Mouse (Mus musculus) MEL (cell line): ENCODE measurements at regions not wholly inside any gene's neighbourhood (a gene's known extent, or its start where the extent isn't known, plus 50 kb on each side); places are given as distances from the start of the nearest gene placed in this dataset.
"Not testable (repeated sequence)": the region's sequence is repeated elsewhere in the genome, so short reads cannot be mapped to it uniquely, and the experiment has no call there.

ENCODE experiments used
- DNase-seq: peaks from one replicate; pipeline ENCODE4 v3.0.0; 2011; ENCODE audit warnings: low read depth, low spot score
- H3K27ac ChIP-seq: 2 replicates; pipeline ENCODE4 v1.5.1; 2012; ENCODE audit warnings: low read depth, mild to moderate bottlenecking, control low read depth, low read length, moderate library complexity; ENCODE audit not compliant: control insufficient read depth
- H3K27me3 ChIP-seq, 2 experiments: fragments of 150-350 bp in 1 of 2; sonication (generic) in 1 of 2; 2 replicates each; pipeline ENCODE4 v1.6.1; 2012; ENCODE audit warnings: low read length in 2 of 2, mild to moderate bottlenecking in 2 of 2, improper control_type of control experiment in 1 of 2, moderate library complexity in 1 of 2; ENCODE audit not compliant: insufficient read depth in 2 of 2, control insufficient read depth in 1 of 2
- H3K36me3 ChIP-seq, 2 experiments: 2 replicates each; pipeline ENCODE4 v1.6.1; 2012 to 2014; ENCODE audit warnings: low read length in 2 of 2, improper control_type of control experiment in 1 of 2, inconsistent platforms in 1 of 2, mild to moderate bottlenecking in 1 of 2; ENCODE audit not compliant: insufficient read depth in 2 of 2, control insufficient read depth in 1 of 2
- H3K4me1 ChIP-seq, 2 experiments: fragments of 150-350 bp in 1 of 2; sonication (generic) in 1 of 2; 2 replicates each; pipeline ENCODE4 v1.6.1; 2012; ENCODE audit warnings: low read length in 2 of 2, improper control_type of control experiment in 1 of 2, mild to moderate bottlenecking in 1 of 2; ENCODE audit not compliant: insufficient read depth in 2 of 2, control insufficient read depth in 1 of 2
- H3K4me3 ChIP-seq, 2 experiments: fragments of 150-350 bp in 1 of 2; sonication (generic) in 1 of 2; 2 replicates each; pipeline ENCODE4 v1.5.1; 2012; ENCODE audit warnings: low read depth in 2 of 2, low read length in 2 of 2, mild to moderate bottlenecking in 2 of 2, moderate library complexity in 2 of 2, control low read depth in 1 of 2, improper control_type of control experiment in 1 of 2; ENCODE audit not compliant: control insufficient read depth in 1 of 2, insufficient read depth in 1 of 2
- H3K79me2 ChIP-seq: 2 replicates; pipeline ENCODE4 v1.6.1; 2012; ENCODE audit warnings: mild to moderate bottlenecking, low read length, moderate library complexity; ENCODE audit not compliant: control insufficient read depth, poor library complexity, insufficient read depth
- H3K9ac ChIP-seq: 2 replicates; pipeline ENCODE4 v1.6.1; 2012; ENCODE audit warnings: low read depth, mild to moderate bottlenecking, control low read depth, low read length, moderate library complexity; ENCODE audit not compliant: control insufficient read depth, poor library complexity, severe bottlenecking
- H3K9me3 ChIP-seq: fragments of 150-350 bp; sonication (generic); replicated peaks from 2 replicates; pipeline ENCODE4 v1.6.1; 2012; ENCODE audit warnings: mild to moderate bottlenecking, low read length, improper control_type of control experiment, moderate library complexity; ENCODE audit not compliant: insufficient read depth
- BHLHE40 ChIP-seq: IDR thresholded peaks from 2 replicates; pipeline ENCODE4 v1.6.1; 2012; ENCODE audit warnings: low read depth, mild to moderate bottlenecking, inconsistent platforms, low read length, improper control_type of control experiment, borderline replicate concordance
- CHD1 ChIP-seq: IDR thresholded peaks from 2 replicates; pipeline ENCODE4 v1.6.1; 2012; ENCODE audit warnings: low read depth, mild to moderate bottlenecking, inconsistent platforms, low read length, improper control_type of control experiment
- CTCF ChIP-seq, 3 experiments: IDR thresholded peaks in 2 of 3; conservative IDR thresholded peaks in 1 of 3; 2 replicates each; pipeline ENCODE4 v1.5.1; 2011 to 2012; ENCODE audit warnings: low read length in 3 of 3, low read depth in 2 of 3, mild to moderate bottlenecking in 2 of 3, improper control_type of control experiment in 1 of 3, inconsistent platforms in 1 of 3, mixed read lengths in 1 of 3, moderate library complexity in 1 of 3; ENCODE audit not compliant: control insufficient read depth in 1 of 3, insufficient read depth in 1 of 3, poor library complexity in 1 of 3, severe bottlenecking in 1 of 3
- ELF1 ChIP-seq: IDR thresholded peaks from 2 replicates; pipeline ENCODE4 v1.6.1; 2014; ENCODE audit warnings: low read depth, mild to moderate bottlenecking, inconsistent platforms, low read length, improper control_type of control experiment, moderate library complexity
- EP300 ChIP-seq, 2 experiments: IDR thresholded peaks; 2 replicates each; pipeline ENCODE4 v1.6.1; 2011; ENCODE audit warnings: improper control_type of control experiment in 2 of 2, low read length in 2 of 2, low read depth in 1 of 2, mild to moderate bottlenecking in 1 of 2
- GABPA ChIP-seq: IDR thresholded peaks from 2 replicates; pipeline ENCODE4 v1.6.1; 2012; ENCODE audit warnings: low read depth, mild to moderate bottlenecking, inconsistent platforms, low read length, improper control_type of control experiment, moderate library complexity
- HCFC1 ChIP-seq: IDR thresholded peaks from 2 replicates; pipeline ENCODE4 v1.6.1; 2012; ENCODE audit warnings: low read depth, mild to moderate bottlenecking, inconsistent platforms, low read length, improper control_type of control experiment, moderate library complexity
- JUND ChIP-seq: IDR thresholded peaks from 2 replicates; pipeline ENCODE4 v1.6.1; 2011; ENCODE audit warnings: low read depth, mild to moderate bottlenecking, improper control_type of control experiment, low read length
- MAFK ChIP-seq: IDR thresholded peaks from 2 replicates; pipeline ENCODE4 v1.6.1; 2011; ENCODE audit warnings: low read depth, mild to moderate bottlenecking, low read length, improper control_type of control experiment, borderline replicate concordance
- MAZ ChIP-seq: IDR thresholded peaks from 2 replicates; pipeline ENCODE4 v1.6.1; 2012; ENCODE audit warnings: low read depth, mild to moderate bottlenecking, inconsistent platforms, low read length, improper control_type of control experiment
- MYB ChIP-seq: IDR thresholded peaks from 2 replicates; pipeline ENCODE4 v1.6.1; 2011; ENCODE audit warnings: mild to moderate bottlenecking, low read depth, low read length, improper control_type of control experiment
- MYC ChIP-seq: IDR thresholded peaks from 2 replicates; pipeline ENCODE4 v1.6.1; 2011; ENCODE audit warnings: low read depth, mild to moderate bottlenecking, low read length, improper control_type of control experiment, moderate library complexity
- NELFE ChIP-seq: IDR thresholded peaks from 2 replicates; pipeline ENCODE4 v1.6.1; 2011; ENCODE audit warnings: low read depth, low read length, improper control_type of control experiment
- NRF1 ChIP-seq: IDR thresholded peaks from 2 replicates; pipeline ENCODE4 v1.6.1; 2014; ENCODE audit warnings: low read depth, mild to moderate bottlenecking, inconsistent platforms, low read length, improper control_type of control experiment, moderate library complexity; ENCODE audit not compliant: poor library complexity, insufficient read depth, severe bottlenecking
- POLR2A ChIP-seq, 2 experiments: IDR thresholded peaks; 2 replicates each; pipeline ENCODE4 v1.6.1; 2011 to 2012; ENCODE audit warnings: low read length in 2 of 2, mild to moderate bottlenecking in 2 of 2, control low read depth in 1 of 2, improper control_type of control experiment in 1 of 2, low read depth in 1 of 2, moderate library complexity in 1 of 2; ENCODE audit not compliant: control insufficient read depth in 1 of 2, insufficient read depth in 1 of 2, poor library complexity in 1 of 2
- POLR2AphosphoS2 ChIP-seq: IDR thresholded peaks from 2 replicates; pipeline ENCODE4 v1.6.1; 2011; ENCODE audit warnings: low read length, improper control_type of control experiment
- RCOR1 ChIP-seq: IDR thresholded peaks from 2 replicates; pipeline ENCODE4 v1.6.1; 2012; ENCODE audit warnings: low read depth, mild to moderate bottlenecking, inconsistent platforms, low read length, improper control_type of control experiment
- SIN3A ChIP-seq: IDR thresholded peaks from 2 replicates; pipeline ENCODE4 v1.6.1; 2012; ENCODE audit warnings: low read length, improper control_type of control experiment, inconsistent platforms
- SMC3 ChIP-seq: IDR thresholded peaks from 2 replicates; pipeline ENCODE4 v1.6.1; 2011; ENCODE audit warnings: low read depth, low read length, improper control_type of control experiment
- TBP ChIP-seq: IDR thresholded peaks from 2 replicates; pipeline ENCODE4 v1.8.0; 2011; ENCODE audit warnings: low read depth, low read length, improper control_type of control experiment
- USF1 ChIP-seq: IDR thresholded peaks from 2 replicates; pipeline ENCODE4 v1.6.1; 2014; ENCODE audit warnings: low read depth, mild to moderate bottlenecking, inconsistent platforms, low read length, improper control_type of control experiment, moderate library complexity
- ZC3H11A ChIP-seq: IDR thresholded peaks from 2 replicates; pipeline ENCODE4 v1.6.1; 2012; ENCODE audit warnings: low read depth, mild to moderate bottlenecking, inconsistent platforms, low read length, improper control_type of control experiment
- ZKSCAN1 ChIP-seq: IDR thresholded peaks from 2 replicates; pipeline ENCODE4 v1.6.1; 2012; ENCODE audit warnings: low read depth, mild to moderate bottlenecking, inconsistent platforms, low read length, improper control_type of control experiment, moderate library complexity
- ZNF384 ChIP-seq: IDR thresholded peaks from 2 replicates; pipeline ENCODE4 v1.6.1; 2012; ENCODE audit warnings: low read depth, mild to moderate bottlenecking, inconsistent platforms, low read length, improper control_type of control experiment

GRCm38 (mm10) chr9:92820721-92821120 is 278.7 kb downstream of the Plod2 start:
- no peak for DNase-seq
- Histone ChIP-seq H3K36me3 (no peaks in the 10 kb centered on the region), H3K4me1 (no peaks in the 10 kb centered on the region), H3K9me3 (no peaks in the 10 kb centered on the region), H3K79me2 (no peaks in the 10 kb centered on the region), H3K27ac (no peak overlapping the region), H3K27me3 (no peaks in the 10 kb centered on the region), H3K4me3 (no peak overlapping the region), H3K9ac (no peak overlapping the region)
- TF ChIP-seq MAFK (no peak), CHD1 (no peak), ZNF384 (no peak), RCOR1 (no peak), POLR2AphosphoS2 (no peak), MYC (no peak), NRF1 (no peak), GABPA (no peak), CTCF (IDR thresholded peaks at IDR 0.05 in 2 of 3, conservative IDR thresholded peaks at IDR 0.05 in 1 of 3; ENCODE audit: control insufficient read depth in 1 of 3, insufficient read depth in 1 of 3, low read depth in 2 of 3, low read length in 3 of 3, poor library complexity in 1 of 3, severe bottlenecking in 1 of 3) (no peak), HCFC1 (no peak), NELFE (no peak), SMC3 (no peak), ELF1 (no peak), MAZ (no peak)

- Histone ChIP-seq H3K27ac (no peak overlapping the region), H3K4me3 (no peak overlapping the region), H3K79me2 (no peaks in the 10 kb centered on the region), H3K9me3 (no peaks in the 10 kb centered on the region), H3K4me1 (no peaks in the 10 kb centered on the region), H3K36me3 (no peaks in the 10 kb centered on the region), H3K27me3 (no peaks in the 10 kb centered on the region), H3K9ac (no peak overlapping the region)
- TF ChIP-seq ZKSCAN1, result no peak
- no peak for TF ChIP-seq SIN3A
- TF ChIP-seq EP300 (IDR thresholded peaks at IDR 0.05; ENCODE audit: low read depth in 1 of 2, low read length in 2 of 2), result no peak
- TF ChIP-seq MAFK, result no peak
- no peak for TF ChIP-seq ZC3H11A
- TF ChIP-seq CTCF (IDR thresholded peaks at IDR 0.05 in 2 of 3, conservative IDR thresholded peaks at IDR 0.05 in 1 of 3; ENCODE audit: control insufficient read depth in 1 of 3, insufficient read depth in 1 of 3, low read depth in 2 of 3, low read length in 3 of 3, poor library complexity in 1 of 3, severe bottlenecking in 1 of 3), result no peak
- TF ChIP-seq JUND, result no peak
- no peak for TF ChIP-seq USF1
- no peak for TF ChIP-seq POLR2A (IDR thresholded peaks at IDR 0.05; ENCODE audit: control insufficient read depth in 1 of 2, insufficient read depth in 1 of 2, low read depth in 1 of 2, low read length in 2 of 2, poor library complexity in 1 of 2)
- TF ChIP-seq BHLHE40, result no peak
- no peak for TF ChIP-seq CHD1
- no peak for TF ChIP-seq MAZ
- TF ChIP-seq TBP, result no peak
- TF ChIP-seq MYB, result no peak
- DNase-seq, result no peak
Measured at GRCm38 (mm10) chr9:92826708-92827353, 284.8 kb downstream of the Plod2 start.

- H3K79me2 ChIP-seq, H3K9ac ChIP-seq, DNase-seq, H3K27me3 ChIP-seq, H3K4me3 ChIP-seq, H3K4me1 ChIP-seq, H3K27ac ChIP-seq, H3K9me3 ChIP-seq, H3K36me3 ChIP-seq: not testable (repeated sequence)
Measured at GRCm38 (mm10) chr9:92836156-92836555, 294.1 kb downstream of the Plod2 start.
